Mouse (Mus musculus): ENCODE results near the gene Kif17.

Kif17 gene

DNA sequence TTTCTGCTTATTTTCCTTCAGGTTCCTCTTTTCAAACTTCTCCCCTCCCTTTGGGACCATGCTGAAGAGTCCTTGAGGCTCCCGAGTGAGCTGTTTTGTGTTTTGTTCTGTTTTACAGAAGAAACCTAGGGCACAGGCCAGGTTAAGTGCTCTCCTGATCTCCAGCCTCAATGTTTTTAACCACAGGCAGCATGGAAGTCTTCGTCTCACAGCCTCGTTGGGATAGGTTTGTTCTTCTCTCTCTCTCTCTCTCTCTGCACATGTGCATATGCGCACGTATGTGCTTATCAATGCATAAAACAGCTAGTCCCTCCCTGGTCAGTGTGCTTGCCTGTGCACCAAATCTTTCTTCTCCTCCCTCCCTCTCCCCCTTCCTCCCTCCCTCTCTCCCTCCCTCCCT, 86.6 kb downstream of the Kif17 start:
- in situ Hi-C loops (cut with MboI; ENCODE audit: low sequenced_read_pairs): no loop called here

DNA sequence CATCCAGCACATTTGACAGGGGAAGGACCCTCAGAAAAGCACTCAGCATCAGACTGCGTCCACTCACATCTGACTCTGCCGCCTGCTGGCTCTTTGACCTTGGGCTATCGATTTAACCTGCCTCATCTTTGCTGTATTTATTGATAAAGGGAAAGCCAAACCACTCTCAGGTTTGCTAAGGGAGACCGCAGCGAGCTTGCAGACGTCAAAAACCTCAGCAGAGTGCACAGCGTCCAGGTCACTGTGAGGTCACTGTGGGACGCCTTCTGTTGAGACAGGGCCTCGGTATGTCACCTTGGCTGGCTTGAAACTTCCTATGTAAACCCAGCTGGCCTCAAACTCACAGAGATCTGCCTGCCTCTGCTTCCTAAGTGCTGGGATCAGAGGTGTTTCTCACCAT, 87.1 kb downstream of the Kif17 start:
- in situ Hi-C loops (cut with MboI; ENCODE audit: low sequenced_read_pairs): no loop called here

DNA sequence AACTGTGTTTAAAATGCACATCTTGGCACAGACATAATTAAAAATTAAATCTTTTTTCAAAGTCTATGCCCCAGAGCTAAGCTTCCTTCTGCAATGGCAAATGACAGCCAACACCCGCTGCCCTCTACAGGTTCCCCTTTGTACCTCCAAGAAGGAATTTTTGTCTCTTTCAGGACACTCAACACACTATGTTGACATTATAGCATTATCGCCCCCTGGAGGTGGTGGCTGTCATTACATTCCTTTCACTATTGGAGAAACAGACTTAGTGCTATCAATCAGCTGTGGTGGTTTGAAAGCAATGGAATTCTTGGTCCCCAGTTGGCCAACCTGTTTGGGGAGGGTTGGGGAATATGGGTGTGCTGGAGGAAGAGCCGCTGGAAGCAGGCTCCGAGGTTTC, 89.7 kb downstream of the Kif17 start:
- in situ Hi-C loops (cut with MboI; ENCODE audit: low sequenced_read_pairs): no loop called here

DNA sequence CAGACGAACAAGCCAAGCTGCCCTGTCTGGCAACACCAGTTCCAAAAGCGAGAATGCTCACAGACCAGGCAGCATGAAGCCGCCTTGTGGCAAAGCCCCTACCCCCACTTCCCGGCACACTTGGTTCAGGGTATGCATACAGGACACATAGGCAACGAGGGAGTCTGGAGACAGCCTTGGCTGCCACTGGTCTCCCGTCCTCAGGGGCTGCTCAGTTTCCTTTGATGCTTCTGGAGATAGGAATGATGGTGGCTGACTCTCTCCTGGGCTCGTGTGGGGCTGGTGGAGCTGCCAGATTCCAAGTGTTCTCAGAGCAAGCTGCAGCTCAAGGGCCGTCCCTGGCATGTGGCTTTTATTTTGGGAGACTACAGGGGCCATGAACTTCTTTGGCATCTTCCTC, 91.2 kb downstream of the Kif17 start:
- in situ Hi-C loops (cut with MboI; ENCODE audit: low sequenced_read_pairs): no loop called here

DNA sequence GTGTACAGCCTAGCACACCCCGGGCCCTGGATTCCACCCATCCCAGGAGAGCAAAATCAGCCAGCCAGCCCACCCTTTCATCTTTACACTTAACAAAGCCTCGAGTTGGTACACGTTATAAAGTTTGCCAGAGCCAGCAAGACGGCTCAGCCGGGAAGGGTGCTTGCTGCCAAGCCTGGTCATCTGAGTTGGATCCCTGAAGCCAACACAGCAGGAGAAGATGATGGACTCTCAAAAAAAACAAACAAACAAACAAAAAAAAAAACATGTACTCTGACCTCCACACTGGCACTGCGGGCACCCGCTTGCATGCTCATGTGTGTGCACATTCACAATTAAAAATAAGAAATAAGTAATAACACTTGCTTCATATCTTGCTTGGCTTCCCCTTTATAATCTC, 91.8 kb downstream of the Kif17 start:
- in situ Hi-C loops (cut with MboI; ENCODE audit: low sequenced_read_pairs): no loop called here

DNA sequence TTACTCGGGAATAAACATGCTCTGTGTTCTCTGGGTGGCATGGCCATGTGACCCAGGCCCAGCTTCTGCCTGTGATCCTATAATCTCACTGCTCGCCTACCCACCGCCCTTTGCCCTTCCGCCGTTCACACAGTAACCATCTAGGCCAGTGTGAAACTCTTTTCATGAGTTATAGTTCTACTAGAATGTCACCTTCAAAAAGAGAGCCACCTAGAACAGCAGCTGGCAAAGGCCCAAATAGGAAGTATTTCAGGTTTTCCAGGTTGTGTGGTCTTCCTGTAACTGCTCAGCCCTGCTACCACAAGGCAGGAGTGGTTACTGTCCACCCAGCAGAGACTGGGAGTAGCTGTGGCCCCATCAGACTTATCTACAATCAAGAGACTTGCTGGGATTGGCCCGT, 92.5 kb downstream of the Kif17 start:
- in situ Hi-C loops (cut with MboI; ENCODE audit: low sequenced_read_pairs): no loop called here

DNA sequence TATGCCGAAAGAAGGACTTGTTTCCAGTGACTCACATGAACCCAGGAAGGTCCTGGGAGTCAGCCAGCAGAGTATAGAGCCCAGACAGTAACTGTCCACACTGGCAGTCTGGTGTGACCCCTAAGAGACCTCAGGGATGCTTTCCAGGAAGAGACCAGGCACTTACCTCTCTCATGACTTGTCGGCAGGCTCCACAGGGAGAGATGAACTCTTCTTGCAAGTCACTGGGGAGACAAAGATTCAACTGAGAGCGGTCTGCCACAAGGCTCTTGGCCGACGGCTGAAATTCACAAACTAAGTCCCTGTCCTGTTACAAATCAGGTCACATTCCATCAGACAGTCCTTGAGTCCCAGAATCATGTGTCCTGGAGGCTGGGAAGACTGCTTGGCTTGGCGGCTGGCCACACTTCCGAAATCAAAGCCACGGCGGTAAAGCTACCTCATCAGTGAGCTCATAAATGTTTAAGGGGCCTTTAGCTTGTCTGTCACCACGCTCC, 93.2 kb downstream of the Kif17 start:
- in situ Hi-C loops (cut with MboI; ENCODE audit: low sequenced_read_pairs): no loop called here

DNA sequence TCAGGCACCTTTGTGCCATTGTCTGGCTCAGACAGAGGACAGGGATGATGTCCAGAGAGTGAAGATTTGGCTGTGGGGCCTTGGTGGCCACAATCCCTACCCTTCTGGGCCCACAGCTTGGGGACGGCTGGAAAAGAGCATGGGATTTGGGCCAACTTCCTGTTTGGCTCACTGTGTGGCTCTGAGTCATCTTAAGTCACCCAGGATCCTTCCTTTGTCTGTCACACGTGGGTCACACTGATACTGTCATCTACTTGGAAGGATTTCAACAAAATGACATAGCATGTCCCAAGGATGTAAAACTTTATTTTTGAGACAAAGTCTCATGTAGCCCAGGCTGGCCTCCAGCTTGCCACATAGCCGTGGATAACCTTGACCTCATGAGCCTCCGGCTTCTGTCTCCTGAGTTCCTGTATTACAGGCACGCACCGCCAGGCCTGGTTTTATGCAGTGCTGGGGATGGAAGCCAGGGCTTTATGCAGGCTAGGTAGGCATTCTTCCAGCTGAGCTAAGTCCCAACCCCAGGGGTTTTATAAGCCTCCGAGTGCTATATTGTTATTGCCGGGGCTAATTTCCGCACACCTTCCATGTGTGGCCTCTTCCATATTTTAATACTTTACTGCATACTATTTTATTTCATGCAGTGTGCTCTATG, 94.8 kb downstream of the Kif17 start:
- in situ Hi-C loops (cut with MboI; ENCODE audit: low sequenced_read_pairs): no loop called here

DNA sequence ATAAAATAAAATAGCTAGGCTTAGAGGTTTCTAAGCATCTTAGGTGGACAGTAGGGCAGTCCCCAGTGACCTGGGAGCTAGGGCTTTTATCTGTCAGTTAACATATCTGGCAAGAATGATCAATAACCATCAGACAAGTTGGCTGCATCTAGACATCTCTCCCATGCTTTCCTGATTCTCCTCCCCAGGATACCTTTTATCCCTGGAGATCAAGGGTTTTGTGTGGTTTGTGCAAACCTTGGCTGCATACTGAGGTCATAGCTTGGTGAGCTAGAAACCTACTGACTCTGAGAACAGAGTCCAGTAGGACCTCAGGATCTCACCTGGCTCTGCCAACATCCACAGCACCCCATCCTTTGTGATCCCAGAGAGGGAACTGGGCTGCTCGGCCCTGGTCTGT, 97.0 kb downstream of the Kif17 start:
- in situ Hi-C loops (cut with MboI; ENCODE audit: low sequenced_read_pairs): no loop called here

DNA sequence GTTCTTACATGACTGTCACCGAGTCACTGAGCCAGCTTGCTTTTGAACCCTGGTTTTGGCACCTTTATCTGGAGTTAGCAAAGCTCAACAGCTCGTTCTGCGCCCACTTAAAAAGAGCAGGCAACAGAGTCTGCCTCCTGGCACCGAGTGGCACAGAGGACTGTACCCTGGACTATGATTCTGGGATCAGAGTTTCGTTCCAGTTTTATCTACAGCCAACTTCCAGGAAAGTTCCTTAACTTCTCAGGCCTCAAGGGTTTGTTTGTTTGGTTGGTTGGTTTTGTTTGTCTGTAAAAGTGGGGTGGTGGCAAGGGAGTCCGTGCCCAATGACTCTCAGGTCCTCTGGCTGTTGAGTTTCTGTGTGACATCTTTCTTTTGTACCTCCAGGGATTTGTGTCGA, 98.5 kb downstream of the Kif17 start:
- in situ Hi-C loops (cut with MboI; ENCODE audit: low sequenced_read_pairs): no loop called here
